Mouse (Mus musculus) heart, embryonic 13.5 days (tissue): ENCODE results near the gene Csrnp3. TPM values are rescaled to one million over a fixed set of nuclear protein-coding genes. Genes with fewer than 3 reads are reported as not detected.

Source experiments
- ATAC-seq: fragments of 200-750 bp; cut with Nextera tagmentation; 2 replicates; pipeline ENCODE4 v1.8.0; 2017; ENCODE audit warnings: moderate TSS enrichment; ENCODE audit not compliant: insufficient number of reproducible peaks, low FRiP score, low TSS enrichment; ENCODE audit errors: extremely low read depth
- H3K27ac ChIP-seq: fragments of 300-500 bp; sonication (generic); replicated peaks from 2 replicates; pipeline ENCODE4 v1.5.1; 2015; ENCODE audit warnings: moderate library complexity, mild to moderate bottlenecking, inconsistent platforms
- H3K27me3 ChIP-seq: fragments of 300-500 bp; sonication (generic); replicated peaks from 2 replicates; pipeline ENCODE4 v1.6.1; 2015; ENCODE audit warnings: mild to moderate bottlenecking, inconsistent platforms
- H3K36me3 ChIP-seq: fragments of 300-500 bp; sonication (generic); 2 replicates; pipeline ENCODE4 v1.6.1; 2015; ENCODE audit warnings: mild to moderate bottlenecking, inconsistent platforms
- H3K4me1 ChIP-seq: fragments of 300-500 bp; sonication (generic); 2 replicates; pipeline ENCODE4 v1.6.1; 2015; ENCODE audit warnings: inconsistent platforms
- H3K4me2 ChIP-seq: fragments of 300-500 bp; sonication (generic); 2 replicates; pipeline ENCODE4 v1.6.1; 2015; ENCODE audit warnings: inconsistent platforms, mild to moderate bottlenecking, moderate library complexity
- H3K4me3 ChIP-seq: fragments of 300-500 bp; sonication (generic); 2 replicates; pipeline ENCODE4 v1.5.1; 2015; ENCODE audit warnings: moderate library complexity, mild to moderate bottlenecking, inconsistent platforms
- H3K9ac ChIP-seq: fragments of 300-500 bp; sonication (generic); 2 replicates; pipeline ENCODE4 v1.6.1; 2015; ENCODE audit warnings: inconsistent platforms, mild to moderate bottlenecking, moderate library complexity
- H3K9me3 ChIP-seq: fragments of 300-500 bp; sonication (generic); 2 replicates; pipeline ENCODE4 v1.6.1; 2016; ENCODE audit warnings: inconsistent platforms
- WGBS: fragments of 180-500 bp; shearing (Covaris S2); methylation state at CpG from one replicate; pipeline ENCODE4 v1.1.7; 2015; ENCODE audit warnings: mixed read lengths; 5-methylcytosine and 5-hydroxymethylcytosine counted together
- polyA plus RNA-seq: library from polyadenylated mRNA; unstranded; fragments of >200 nt; fragmentation: Nextera tagmentation; extraction: Ambion mirVana; gene quantifications from 2 replicates; pipeline ENCODE4 v1.2.1, GENCODE M21; 2015

Csrnp3 gene
- polyA plus RNA-seq, 1 experiment from 2014 or later: 0.37 TPM

GRCm38 (mm10) chr2:65988788-65989187, 143.2 kb downstream of the Csrnp3 start:
- Histone ChIP-seq H3K36me3 (no peaks in the 10 kb centered on the region), H3K4me3 (no peak overlapping the region), H3K4me1 (peaks cover 3% of the 10 kb centered on the region; the same call in 1 of the 2 replicates), H3K27ac (no peak overlapping the region), H3K9me3 (no peaks in the 10 kb centered on the region), H3K27me3 (peaks cover 95% of the 10 kb centered on the region), H3K9ac (no peak overlapping the region), H3K4me2 (no peak overlapping the region)
- ATAC-seq: no peak
- WGBS: 84% methylated on average over 3 of the region's 3 CpGs

- peaks cover 6% of the 10 kb centered on the region for H3K4me1 ChIP-seq
- peaks cover 86% of the 10 kb centered on the region for H3K27me3 ChIP-seq
- no peaks in the 10 kb centered on the region for H3K36me3 ChIP-seq
- no peak for ATAC-seq
- no peak overlapping the region for H3K4me3 ChIP-seq
- H3K9ac ChIP-seq: no peak overlapping the region
- no peak overlapping the region for H3K27ac ChIP-seq
- no peaks in the 10 kb centered on the region for H3K9me3 ChIP-seq
- no peak overlapping the region for H3K4me2 ChIP-seq
Measured at GRCm38 (mm10) chr2:65990108-65990507, 144.5 kb downstream of the Csrnp3 start.

- ATAC-seq: no peak
- H3K4me3 ChIP-seq: no peak overlapping the region
- 79% methylated on average over 4 of the region's 4 CpGs for WGBS
Measured at GRCm38 (mm10) chr2:65990754-65991153, 145.2 kb downstream of the Csrnp3 start.

GRCm38 (mm10) chr2:65993371-65993770, 147.8 kb downstream of the Csrnp3 start:
- peaks cover 13% of the 10 kb centered on the region for H3K4me1 ChIP-seq
- no peak for ATAC-seq

More at GRCm38 (mm10) chr2:65990754-65991153, 145.2 kb downstream of the Csrnp3 start:
- Histone ChIP-seq H3K9me3 (no peaks in the 10 kb centered on the region), H3K9ac (no peak overlapping the region), H3K27me3 (peaks cover 80% of the 10 kb centered on the region), H3K4me1 (peaks cover 13% of the 10 kb centered on the region), H3K27ac (no peak overlapping the region), H3K36me3 (no peaks in the 10 kb centered on the region), H3K4me2 (no peak overlapping the region)

GRCm38 (mm10) chr2:65994886-65995468, 149.4 kb downstream of the Csrnp3 start:
- WGBS: 35% methylated on average over 13 of the region's 13 CpGs
- peak overlapping the region; percentile 44 for H3K4me2 ChIP-seq
- H3K4me1 ChIP-seq: peaks cover 13% of the 10 kb centered on the region
- ATAC-seq: no peak
- H3K27ac ChIP-seq: peak overlapping the region; percentile 24; the same call in 1 of the 2 replicates
- H3K4me3 ChIP-seq: no peak overlapping the region
- no peaks in the 10 kb centered on the region for H3K36me3 ChIP-seq
- peaks cover 51% of the 10 kb centered on the region for H3K27me3 ChIP-seq
- no peaks in the 10 kb centered on the region for H3K9me3 ChIP-seq
- no peak overlapping the region for H3K9ac ChIP-seq

More at GRCm38 (mm10) chr2:65993371-65993770, 147.8 kb downstream of the Csrnp3 start:
- Histone ChIP-seq H3K9ac (no peak overlapping the region), H3K4me3 (no peak overlapping the region), H3K9me3 (no peaks in the 10 kb centered on the region), H3K36me3 (no peaks in the 10 kb centered on the region), H3K27ac (no peak overlapping the region), H3K4me2 (0 out of 2 replicates have a peak overlapping the region, but pooled peaks have one; percentile 18), H3K27me3 (peaks cover 57% of the 10 kb centered on the region)
- WGBS: 71% methylated on average over 14 of the region's 14 CpGs

GRCm38 (mm10) chr2:65998747-65999146, 153.2 kb downstream of the Csrnp3 start:
- Histone ChIP-seq H3K36me3 (no peaks in the 10 kb centered on the region), H3K9me3 (no peaks in the 10 kb centered on the region)

GRCm38 (mm10) chr2:66008995-66009654, 163.6 kb downstream of the Csrnp3 start:
- Histone ChIP-seq H3K9ac (no peak overlapping the region), H3K4me2 (no peak overlapping the region), H3K27ac (no peak overlapping the region), H3K27me3 (peaks cover 6% of the 10 kb centered on the region), H3K9me3 (no peaks in the 10 kb centered on the region), H3K36me3 (no peaks in the 10 kb centered on the region), H3K4me1 (no peaks in the 10 kb centered on the region), H3K4me3 (no peak overlapping the region)
- no peak for ATAC-seq
- 84% methylated on average over 19 of the region's 19 CpGs for WGBS

More at GRCm38 (mm10) chr2:65998747-65999146, 153.2 kb downstream of the Csrnp3 start:
- no peak overlapping the region for H3K9ac ChIP-seq
- H3K27me3 ChIP-seq: peaks cover 35% of the 10 kb centered on the region
- H3K4me1 ChIP-seq: peaks cover 10% of the 10 kb centered on the region
- no peak overlapping the region for H3K27ac ChIP-seq
- ATAC-seq: no peak
- H3K4me3 ChIP-seq: no peak overlapping the region
- WGBS: 76% methylated on average over 2 of the region's 2 CpGs
- no peak overlapping the region for H3K4me2 ChIP-seq

- no peak overlapping the region for H3K4me2 ChIP-seq
- H3K4me3 ChIP-seq: no peak overlapping the region
- 69% methylated on average over 2 of the region's 2 CpGs for WGBS
- no peaks in the 10 kb centered on the region for H3K4me1 ChIP-seq
- no peak overlapping the region for H3K27ac ChIP-seq
- H3K9ac ChIP-seq: no peak overlapping the region
- no peak for ATAC-seq
- H3K36me3 ChIP-seq: no peaks in the 10 kb centered on the region
- H3K9me3 ChIP-seq: no peaks in the 10 kb centered on the region
- peaks cover under 1% of the 10 kb centered on the region; the same call in 1 of the 2 replicates for H3K27me3 ChIP-seq
Measured at GRCm38 (mm10) chr2:66009677-66010076, 164.1 kb downstream of the Csrnp3 start.

- no peaks in the 10 kb centered on the region for H3K36me3 ChIP-seq
- H3K27me3 ChIP-seq: no peaks in the 10 kb centered on the region
- no peaks in the 10 kb centered on the region for H3K9me3 ChIP-seq
- ATAC-seq: no peak
- H3K4me2 ChIP-seq: no peak overlapping the region
- no peak overlapping the region for H3K9ac ChIP-seq
- no peak overlapping the region for H3K4me3 ChIP-seq
- H3K27ac ChIP-seq: no peak overlapping the region
- H3K4me1 ChIP-seq: no peaks in the 10 kb centered on the region
- WGBS: 75% methylated on average over 9 of the region's 9 CpGs
Measured at GRCm38 (mm10) chr2:66018711-66019110, 173.1 kb downstream of the Csrnp3 start.

GRCm38 (mm10) chr2:66019235-66019634, 173.7 kb downstream of the Csrnp3 start:
- 86% methylated on average over 19 of the region's 19 CpGs for WGBS

GRCm38 (mm10) chr2:66023419-66023818, 177.9 kb downstream of the Csrnp3 start:
- no peak overlapping the region for H3K4me3 ChIP-seq
- no peaks in the 10 kb centered on the region for H3K4me1 ChIP-seq
- 90% methylated on average over 9 of the region's 9 CpGs for WGBS

More at GRCm38 (mm10) chr2:66019235-66019634, 173.7 kb downstream of the Csrnp3 start:
- no peak for ATAC-seq
- Histone ChIP-seq H3K27ac (no peak overlapping the region), H3K4me1 (no peaks in the 10 kb centered on the region), H3K4me2 (no peak overlapping the region), H3K27me3 (no peaks in the 10 kb centered on the region), H3K36me3 (no peaks in the 10 kb centered on the region), H3K9me3 (no peaks in the 10 kb centered on the region), H3K9ac (no peak overlapping the region), H3K4me3 (no peak overlapping the region)

GRCm38 (mm10) chr2:66024837-66025236, 179.3 kb downstream of the Csrnp3 start:
- Histone ChIP-seq H3K4me1 (no peaks in the 10 kb centered on the region), H3K36me3 (no peaks in the 10 kb centered on the region), H3K9me3 (no peaks in the 10 kb centered on the region), H3K9ac (no peak overlapping the region), H3K4me2 (no peak overlapping the region), H3K4me3 (no peak overlapping the region), H3K27ac (no peak overlapping the region), H3K27me3 (no peaks in the 10 kb centered on the region)
- WGBS: 59% methylated on average over 6 of the region's 6 CpGs
- ATAC-seq: no peak

More at GRCm38 (mm10) chr2:66023419-66023818, 177.9 kb downstream of the Csrnp3 start:
- ATAC-seq: no peak
- Histone ChIP-seq H3K9ac (no peak overlapping the region), H3K4me2 (no peak overlapping the region), H3K27me3 (no peaks in the 10 kb centered on the region), H3K27ac (no peak overlapping the region), H3K9me3 (no peaks in the 10 kb centered on the region), H3K36me3 (no peaks in the 10 kb centered on the region)
